Mouse (Mus musculus) kidney, adult 2 months (tissue): ENCODE results near the gene Actn2. TPM values are rescaled to one million over a fixed set of nuclear protein-coding genes. Genes with fewer than 3 reads are reported as not detected.

Experiments
- DNase-seq: peaks from one replicate; pipeline ENCODE4 v3.0.0; 2021
- H3K27ac ChIP-seq: fragments of 200-500 bp; 2 replicates; pipeline ENCODE4 v1.5.1; 2012; ENCODE audit warnings: low read depth, low read length, control low read depth, inconsistent platforms; ENCODE audit not compliant: insufficient read depth
- H3K27me3 ChIP-seq: fragments of 200-500 bp; replicated peaks from 2 replicates; pipeline ENCODE4 v1.6.1; 2012; ENCODE audit warnings: mild to moderate bottlenecking, moderate library complexity, low read length, inconsistent platforms; ENCODE audit not compliant: control insufficient read depth, insufficient read depth
- H3K36me3 ChIP-seq: fragments of 200-500 bp; 2 replicates; pipeline ENCODE4 v1.6.1; 2012; ENCODE audit warnings: mild to moderate bottlenecking, moderate library complexity, low read length, inconsistent platforms; ENCODE audit not compliant: control insufficient read depth, insufficient read depth
- H3K4me1 ChIP-seq: fragments of 200-500 bp; 2 replicates; pipeline ENCODE4 v1.6.1; 2011; ENCODE audit warnings: low read length; ENCODE audit not compliant: control insufficient read depth, insufficient read depth
- H3K4me3 ChIP-seq: fragments of 200-500 bp; 2 replicates; pipeline ENCODE4 v1.5.1; 2011; ENCODE audit warnings: mild to moderate bottlenecking, low read depth, low read length, control low read depth; ENCODE audit not compliant: insufficient read depth
- CTCF ChIP-seq: fragments of 200-500 bp; conservative IDR thresholded peaks from 2 replicates; pipeline ENCODE4 v1.5.1; 2011; ENCODE audit warnings: low read depth, mild to moderate bottlenecking, control low read depth, low read length, moderate library complexity, mixed read lengths; ENCODE audit not compliant: insufficient read depth, insufficient read length
- POLR2A ChIP-seq: fragments of 200-500 bp; IDR thresholded peaks from one replicate; pipeline ENCODE4 v1.6.1; 2011; ENCODE audit warnings: low read depth, low read length, control low read depth
- WGBS: fragments of 180-500 bp; shearing (Covaris S2); methylation state at CpG from one replicate; pipeline ENCODE4 v1.1.7; 2018; 5-methylcytosine and 5-hydroxymethylcytosine counted together
- polyA plus RNA-seq: library from polyadenylated mRNA; depleted of rRNA; stranded (reverse); fragments of >200 nt; gene quantifications from 2 replicates; pipeline ENCODE4 v1.2.3, GENCODE M21; 2012

Gene Actn2
- polyA plus RNA-seq, 1 experiment, result 25.0 TPM

DNA sequence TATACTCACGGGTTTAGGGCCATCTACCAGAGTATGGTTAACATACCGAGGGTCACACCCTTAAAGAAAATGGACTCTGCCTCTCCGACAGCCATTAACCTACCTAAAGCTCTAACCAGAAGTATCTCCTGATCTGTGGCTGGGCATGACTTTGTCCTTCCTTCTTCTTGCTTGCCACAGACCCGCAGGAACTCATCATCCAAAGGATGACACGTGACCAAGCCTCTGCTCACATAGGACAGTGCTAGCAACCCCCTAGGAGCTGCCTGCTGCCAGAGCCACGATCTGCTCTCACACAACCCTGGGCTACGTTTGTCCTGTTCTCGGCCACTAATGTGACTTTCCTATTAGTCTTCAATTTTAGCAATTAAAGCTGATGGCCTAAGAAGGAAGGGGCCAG, 35.0 kb downstream of the Actn2 start:
- H3K4me1 ChIP-seq, result no peaks in the 10 kb centered on the region
- no peak for TF ChIP-seq POLR2A
- no peak for TF ChIP-seq CTCF
- no peaks in the 10 kb centered on the region for H3K36me3 ChIP-seq
- H3K27ac ChIP-seq, result no peak overlapping the region
- no peak overlapping the region for H3K4me3 ChIP-seq
- no peaks in the 10 kb centered on the region for H3K27me3 ChIP-seq
- WGBS, result 83% methylated on average over 8 of the region's 8 CpGs
- no peak for DNase-seq

DNA sequence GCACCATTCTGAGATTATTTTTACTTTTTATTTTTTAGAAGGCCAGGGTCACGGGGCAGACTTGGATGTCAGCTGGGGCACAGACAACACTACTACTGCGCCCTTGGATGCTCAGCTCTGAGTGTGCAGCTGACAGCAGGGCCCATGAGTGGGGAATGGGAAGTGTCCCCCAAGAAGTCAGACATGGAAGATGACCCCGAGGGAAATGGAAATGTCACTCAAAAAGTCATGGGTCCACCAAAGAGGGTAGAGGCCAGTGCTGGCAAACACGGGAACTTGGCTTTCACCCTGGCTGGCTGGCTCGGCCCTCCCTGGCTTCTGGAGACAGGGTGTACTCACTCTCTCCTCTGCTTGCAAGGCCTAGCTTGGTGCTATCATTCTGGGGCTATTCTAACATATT, 35.6 kb downstream of the Actn2 start:
- WGBS, result 87% methylated on average over 5 of the region's 5 CpGs
- Histone ChIP-seq H3K4me3 (no peak overlapping the region), H3K27me3 (no peaks in the 10 kb centered on the region), H3K36me3 (no peaks in the 10 kb centered on the region), H3K4me1 (no peaks in the 10 kb centered on the region), H3K27ac (no peak overlapping the region)
- DNase-seq, result no peak
- no peak for TF ChIP-seq CTCF

DNA sequence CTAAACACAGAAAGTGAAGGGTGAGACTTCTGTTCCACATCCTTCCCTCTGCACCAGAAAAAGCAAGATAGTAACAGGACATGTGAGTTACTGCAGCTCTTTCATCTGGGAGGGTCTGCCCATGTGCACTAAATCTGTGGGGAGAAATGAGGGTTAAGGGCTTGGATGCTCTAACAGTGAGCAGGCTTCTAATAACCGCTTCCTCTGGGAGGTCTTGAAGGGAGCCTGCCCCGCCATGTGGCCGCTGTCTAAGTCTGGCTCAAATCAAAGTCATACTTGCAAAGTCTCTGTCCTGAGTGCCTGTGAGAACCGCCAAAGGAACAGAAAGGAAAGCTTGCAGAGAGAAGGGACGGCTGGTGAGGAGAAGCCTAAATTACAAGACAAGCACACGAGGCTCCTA, 42.8 kb downstream of the Actn2 start:
- TF ChIP-seq POLR2A (no peak), CTCF (no peak)
- Histone ChIP-seq H3K4me1 (no peaks in the 10 kb centered on the region), H3K27ac (no peak overlapping the region), H3K4me3 (no peak overlapping the region), H3K36me3 (no peaks in the 10 kb centered on the region), H3K27me3 (no peaks in the 10 kb centered on the region)
- no peak for DNase-seq
- 74% methylated on average over 6 of the region's 6 CpGs for WGBS

DNA sequence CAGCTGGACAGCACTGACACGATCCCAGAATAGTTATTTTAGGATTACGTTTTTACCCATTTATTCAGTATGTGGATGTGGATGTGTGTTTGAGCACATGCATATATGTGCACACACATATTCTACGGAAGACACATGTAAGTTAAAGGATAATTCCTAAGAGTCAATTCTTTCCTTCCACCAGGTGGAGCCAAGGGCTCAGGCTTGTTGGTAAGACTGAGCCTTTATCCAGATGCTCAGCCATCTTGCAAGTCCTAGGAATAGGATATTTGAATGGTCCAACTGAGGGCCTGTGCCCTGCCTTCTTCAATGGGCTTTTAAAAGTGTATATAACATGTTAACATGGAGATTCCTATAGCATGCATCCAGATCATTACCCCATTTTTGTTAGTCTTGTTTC, 43.9 kb downstream of the Actn2 start:
- Histone ChIP-seq H3K36me3 (no peaks in the 10 kb centered on the region), H3K27me3 (no peaks in the 10 kb centered on the region), H3K4me3 (no peak overlapping the region), H3K4me1 (no peaks in the 10 kb centered on the region), H3K27ac (no peak overlapping the region)
- TF ChIP-seq CTCF (peak; percentile 36; the same call in 1 of the 2 replicates), POLR2A (no peak)
- DNase-seq, result peak; percentile 64
- WGBS, result 66% methylated on average over 3 of the region's 3 CpGs

DNA sequence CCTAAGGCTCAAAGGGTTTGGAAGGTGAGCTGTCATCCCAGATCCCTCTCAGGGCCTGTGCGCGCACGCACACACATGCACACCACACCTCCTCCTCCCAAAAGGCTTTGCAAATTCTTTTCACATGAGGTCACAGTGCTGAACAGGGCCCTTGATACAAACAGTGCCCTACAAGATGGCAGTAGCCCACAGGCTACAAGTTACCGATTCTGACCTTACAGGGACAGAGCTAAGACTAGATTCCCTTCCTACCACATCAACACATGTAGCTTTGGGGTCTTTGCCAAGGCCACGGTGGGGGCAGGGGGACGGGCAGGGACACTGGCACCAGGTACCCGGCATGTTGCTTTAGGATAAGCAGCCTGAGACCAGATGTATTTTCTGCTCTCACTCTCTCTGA, 46.8 kb downstream of the Actn2 start:
- no peaks in the 10 kb centered on the region for H3K4me1 ChIP-seq
- TF ChIP-seq POLR2A, result no peak
- no peak for TF ChIP-seq CTCF
- DNase-seq, result no peak
- H3K27ac ChIP-seq, result no peak overlapping the region
- H3K27me3 ChIP-seq, result no peaks in the 10 kb centered on the region
- 88% methylated on average over 7 of the region's 7 CpGs for WGBS
- H3K4me3 ChIP-seq, result no peak overlapping the region
- H3K36me3 ChIP-seq, result no peaks in the 10 kb centered on the region

GRCm38 (mm10) chr13:12290700-12291099, 49.9 kb downstream of the Actn2 start:
- TF ChIP-seq POLR2A (no peak), CTCF (no peak)
- WGBS, result 89% methylated on average over 7 of the region's 7 CpGs
- Histone ChIP-seq H3K4me3 (no peak overlapping the region), H3K36me3 (no peaks in the 10 kb centered on the region), H3K27me3 (no peaks in the 10 kb centered on the region), H3K4me1 (no peaks in the 10 kb centered on the region), H3K27ac (no peak overlapping the region)
- DNase-seq, result no peak

DNA sequence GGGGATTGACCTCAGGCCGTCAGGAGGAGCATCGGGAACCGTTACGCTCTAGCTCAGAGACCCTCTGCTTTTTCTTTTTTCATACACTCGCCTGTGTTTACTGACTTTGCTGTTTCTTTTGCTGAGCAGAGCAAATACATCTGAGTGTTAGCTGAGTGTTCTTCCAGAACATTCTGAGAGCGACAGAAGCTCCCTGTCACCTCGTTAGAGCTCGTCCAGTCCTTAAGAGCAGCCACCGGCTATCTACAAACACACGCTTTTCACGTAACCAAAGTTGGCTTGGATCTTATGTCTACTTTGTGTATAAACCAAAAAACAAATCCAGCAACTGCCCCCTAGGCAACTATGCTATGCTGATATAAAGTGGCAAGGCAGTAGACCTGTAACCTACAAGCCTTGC, 56.0 kb downstream of the Actn2 start:
- no peak for DNase-seq
- Histone ChIP-seq H3K27me3 (no peaks in the 10 kb centered on the region), H3K4me3 (no peak overlapping the region), H3K36me3 (no peaks in the 10 kb centered on the region), H3K4me1 (peaks cover 2% of the 10 kb centered on the region; the same call in 1 of the 2 replicates), H3K27ac (no peak overlapping the region)
- 91% methylated on average over 11 of the region's 11 CpGs for WGBS
- TF ChIP-seq POLR2A (no peak), CTCF (no peak)

DNA sequence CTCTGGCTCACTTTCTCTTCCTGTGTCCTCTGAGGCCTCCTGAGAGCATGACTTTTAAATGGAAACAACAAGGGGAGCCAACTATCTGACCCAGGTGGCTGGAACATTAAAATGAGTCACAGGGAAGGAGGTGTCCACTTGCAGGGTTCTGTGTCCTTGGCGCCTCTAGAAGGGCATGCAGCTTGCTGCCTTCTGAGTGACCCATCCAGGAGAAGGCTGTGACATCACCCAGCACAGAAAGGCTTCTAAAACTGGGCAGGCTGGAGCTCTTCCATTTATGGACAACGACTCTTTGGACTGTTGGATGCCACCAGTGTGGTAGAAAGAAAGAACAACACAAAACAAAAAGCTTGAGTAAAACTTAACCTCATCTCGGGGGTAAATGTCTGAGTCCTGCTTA, 56.7 kb downstream of the Actn2 start:
- H3K36me3 ChIP-seq, result no peaks in the 10 kb centered on the region
- 59% methylated on average over 3 of the region's 3 CpGs for WGBS
- peak; percentile 66 for DNase-seq
- peaks cover 2% of the 10 kb centered on the region; the same call in 1 of the 2 replicates for H3K4me1 ChIP-seq
- TF ChIP-seq CTCF (no peak), POLR2A (no peak)
- H3K27me3 ChIP-seq, result no peaks in the 10 kb centered on the region
- H3K27ac ChIP-seq, result peak overlapping the region; percentile 52; the same call in 1 of the 2 replicates
- no peak overlapping the region for H3K4me3 ChIP-seq
